ENCODE assay signal across 9 mouse cellular contexts in the genomic region with DNA sequence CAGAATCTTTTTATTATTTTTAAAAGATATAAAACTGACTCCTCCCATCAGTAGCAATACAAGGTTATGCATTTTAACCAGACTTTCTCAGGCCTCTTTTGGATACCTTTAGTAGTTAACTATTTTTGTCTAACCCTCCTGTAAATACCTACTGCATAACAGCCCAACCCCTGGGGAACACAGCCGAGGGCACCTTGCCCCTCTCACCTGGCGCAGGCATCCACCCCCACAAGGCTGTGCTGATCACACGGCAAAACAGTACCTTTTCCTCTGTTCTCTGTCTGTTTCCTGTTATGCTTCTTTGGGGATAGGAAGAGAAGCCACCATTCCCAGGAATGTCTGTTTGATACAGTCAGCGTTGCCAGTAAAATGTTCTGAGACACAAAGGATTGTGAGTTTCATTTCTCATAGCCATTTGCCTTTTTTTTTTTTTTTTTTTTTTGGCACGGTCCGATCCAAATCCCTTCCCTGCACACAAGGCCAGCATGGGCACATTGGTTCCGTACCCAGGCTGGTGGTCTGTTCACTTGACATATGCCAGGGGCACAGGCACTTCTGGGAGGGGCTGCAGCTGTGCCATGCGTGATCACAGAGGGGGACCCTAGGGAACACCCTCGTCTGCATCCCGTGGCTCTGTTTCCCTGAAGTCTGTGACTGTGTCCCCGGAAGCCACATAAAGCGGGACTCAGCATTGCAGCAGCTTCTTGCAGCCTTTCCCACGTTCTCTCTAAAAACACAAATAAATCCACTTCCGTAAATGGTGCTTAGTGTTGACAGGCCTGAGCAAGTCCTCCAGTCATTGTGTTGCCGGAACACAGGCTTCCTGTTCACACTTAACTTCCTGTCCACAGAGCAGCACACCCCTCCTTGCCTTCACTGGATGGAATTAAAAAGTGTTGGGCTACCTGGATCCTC. TPM values are rescaled to one million over a fixed set of nuclear protein-coding genes. Genes with fewer than 3 reads are reported as not detected.
A peak's percentile ranks its signal among the peaks of the same experiment; 100 is the strongest.
DNase-seq lines count a peak whose midpoint lies in the region; ATAC-seq and TF ChIP-seq lines count a peak whose summit lies in the region.
"Had no signal": no experiment of that assay in that cellular context is flagged by ENCODE, and none has a peak within 500 bp of the region (broad histone marks: within the 10 kb centered on the region; RNA-seq: fewer than 3 reads in every experiment).

No protein-coding gene starts in this region.

- H3K36me3 ChIP-seq in hindbrain, embryonic 13.5 days = peaks cover 91% of the 10 kb centered on the region
- peaks cover 62% of the 10 kb centered on the region for H3K36me3 ChIP-seq in hindbrain, embryonic 12.5 days
- peaks cover 35% of the 10 kb centered on the region for H3K36me3 ChIP-seq in ES-E14 (ENCODE audit: control insufficient read depth, insufficient read depth, low read length, poor library complexity, severe bottlenecking)

- H3K4me3 ChIP-seq in hindbrain, embryonic 13.5 days = no peak overlapping the region
- H3K4me3 ChIP-seq in hindbrain, embryonic 12.5 days = no peak overlapping the region
- no peak overlapping the region for H3K4me3 ChIP-seq in ES-E14 (ENCODE audit: insufficient read depth in 1 of 2, low read depth in 1 of 2, low read length in 2 of 2, poor library complexity in 1 of 2, severe bottlenecking in 1 of 2)

- ATAC-seq in hindbrain, embryonic 13.5 days (ENCODE audit: low FRiP score) = no peak
- no peak for ATAC-seq in hindbrain, embryonic 12.5 days (ENCODE audit: low FRiP score)

- H3K9ac ChIP-seq in hindbrain, embryonic 13.5 days = peak overlapping the region; percentile 62
- no peak overlapping the region for H3K9ac ChIP-seq in hindbrain, embryonic 12.5 days
- H3K9ac ChIP-seq in ES-E14 (ENCODE audit: insufficient read depth, low read depth, low read length, poor library complexity, severe bottlenecking) = no peak overlapping the region

- no peak overlapping the region for H3K4me2 ChIP-seq in hindbrain, embryonic 13.5 days
- no peak overlapping the region for H3K4me2 ChIP-seq in hindbrain, embryonic 12.5 days (replicated peaks)

- H3K4me1 ChIP-seq in hindbrain, embryonic 13.5 days (replicated peaks) = peaks cover 26% of the 10 kb centered on the region
- peaks cover 22% of the 10 kb centered on the region for H3K4me1 ChIP-seq in hindbrain, embryonic 12.5 days
- H3K4me1 ChIP-seq in ES-E14 (ENCODE audit: control insufficient read depth in 2 of 2, insufficient read depth in 2 of 2, low read length in 2 of 2, poor library complexity in 1 of 2) = peaks cover 4 to 25% of the 10 kb centered on the region in 2 experiments

- no peak for DNase-seq in ES-E14 (ENCODE audit: low read depth, low spot score)
- DNase-seq in induced T-regulatory cell, adult 2 months (ENCODE audit: low read depth) = peak; percentile 78
- DNase-seq in lung, postnatal 25 days (ENCODE audit: low spot score) = peak; percentile 63
- no peak for DNase-seq in layer of hippocampus, adult 8-10 months (ENCODE audit: low spot score in 2 of 2)
- no peak for DNase-seq in yolk sac, embryonic 10.5 days (ENCODE audit: low spot score)
- DNase-seq in cerebellum, adult 18-20 months = no peak

- H3K27me3 ChIP-seq in hindbrain, embryonic 13.5 days = no peaks in the 10 kb centered on the region
- H3K27me3 ChIP-seq in hindbrain, embryonic 12.5 days = no peaks in the 10 kb centered on the region

- H3K9me3 ChIP-seq in hindbrain, embryonic 13.5 days = no peaks in the 10 kb centered on the region
- H3K9me3 ChIP-seq in hindbrain, embryonic 12.5 days (replicated peaks) = no peaks in the 10 kb centered on the region
- no peaks in the 10 kb centered on the region for H3K9me3 ChIP-seq in ES-E14 (ENCODE audit: control insufficient read depth, insufficient read depth, low read depth, low read length)

- H3K27ac ChIP-seq in hindbrain, embryonic 13.5 days = peak overlapping the region; percentile 66; the same call in 1 of the 2 replicates
- H3K27ac ChIP-seq in hindbrain, embryonic 12.5 days = no peak overlapping the region
- H3K27ac ChIP-seq in ES-E14 (ENCODE audit: insufficient read depth, low read depth, low read length, poor library complexity, severe bottlenecking) = no peak overlapping the region

- in situ Hi-C loops in ES-E14 (cut with MboI; ENCODE audit: low sequenced_read_pairs in 2 of 2, unreplicated experiment in 2 of 2) = no loop called here

- WGBS in hindbrain, embryonic 13.5 days = 67% methylated on average over 15 of the region's 15 CpGs
- WGBS in hindbrain, embryonic 12.5 days = 77% methylated on average over 15 of the region's 15 CpGs

TF ChIP-seq in ES-E14, 5 proteins besides CTCF, POLR2A, EP300 and RAD21:
- TF ChIP-seq CHD2 (IDR thresholded peaks at IDR 0.05; ENCODE audit: low read depth, low read length) = no peak
- no peak for TF ChIP-seq HCFC1 (IDR thresholded peaks at IDR 0.05; ENCODE audit: borderline replicate concordance, insufficient read depth, low read length)
- no peak for TF ChIP-seq MAFK (IDR thresholded peaks at IDR 0.05; ENCODE audit: insufficient read depth, low read depth, low read length)
- TF ChIP-seq ZNF384 (IDR thresholded peaks at IDR 0.05; ENCODE audit: low read depth, low read length) = peak; percentile 98
- TF ChIP-seq ZC3H11A (IDR thresholded peaks at IDR 0.05; ENCODE audit: borderline replicate concordance, low read depth, low read length) = no peak

RNA-seq across cellular contexts. Expression of a gene that starts 17.6 kb away (rescaled TPM):
- 261 and 279 TPM in 2 replicates for polyA plus RNA-seq in hindbrain, embryonic 13.5 days (2015; fragmentation: Nextera tagmentation; extraction: Ambion mirVana)
- polyA plus RNA-seq in hindbrain, embryonic 12.5 days (2016; fragmentation: Nextera tagmentation; extraction: Ambion mirVana) = 165 TPM in 2 replicates
- total RNA-seq in ES-E14 (2012; rRNA removed) = 103 and 139 TPM in 2 replicates
- total RNA-seq in layer of hippocampus, adult 8-10 months (2022) = 100 to 1,000 TPM; 133 to 155 (median 137) TPM

RNA-seq across cellular contexts. Expression of a gene that starts 30.4 kb away (rescaled TPM):
- 45.4 and 49.7 TPM in 2 replicates for polyA plus RNA-seq in hindbrain, embryonic 13.5 days (2015; fragmentation: Nextera tagmentation; extraction: Ambion mirVana)
- polyA plus RNA-seq in hindbrain, embryonic 12.5 days (2016; fragmentation: Nextera tagmentation; extraction: Ambion mirVana) = 47.2 and 57.1 TPM in 2 replicates
- 29.8 and 30.3 TPM in 2 replicates for total RNA-seq in ES-E14 (2012; rRNA removed)
- total RNA-seq in layer of hippocampus, adult 8-10 months (2022) = 10 to 100 TPM; 51.1 to 61.4 (median 55.3) TPM

RNA-seq across cellular contexts. Expression of a gene that starts 31.2 kb away (rescaled TPM):
- polyA plus RNA-seq in hindbrain, embryonic 13.5 days (2015; fragmentation: Nextera tagmentation; extraction: Ambion mirVana) = 37.5 and 39.6 TPM in 2 replicates
- 80.2 and 81.9 TPM in 2 replicates for polyA plus RNA-seq in hindbrain, embryonic 12.5 days (2016; fragmentation: Nextera tagmentation; extraction: Ambion mirVana)
- 62.4 and 66.4 TPM in 2 replicates for total RNA-seq in ES-E14 (2012; rRNA removed)
- 10 to 100 TPM; 39.6 to 51.4 (median 47.0) TPM for total RNA-seq in layer of hippocampus, adult 8-10 months (2022)

RNA-seq across cellular contexts. Expression of a gene that starts 47.8 kb away (rescaled TPM):
- polyA plus RNA-seq in hindbrain, embryonic 13.5 days (2015; fragmentation: Nextera tagmentation; extraction: Ambion mirVana) = not detected in 2 replicates
- polyA plus RNA-seq in hindbrain, embryonic 12.5 days (2016; fragmentation: Nextera tagmentation; extraction: Ambion mirVana) = not detected in 2 replicates
- not detected in 2 replicates for total RNA-seq in ES-E14 (2012; rRNA removed)
- total RNA-seq in layer of hippocampus, adult 8-10 months (2022) = not detected
- total RNA-seq: heart, postnatal 10 days had no signal

RNA-seq across cellular contexts. Expression of a gene that starts 52.8 kb away (rescaled TPM):
- polyA plus RNA-seq in hindbrain, embryonic 13.5 days (2015; fragmentation: Nextera tagmentation; extraction: Ambion mirVana) = 1.9 and 2.2 TPM in 2 replicates
- polyA plus RNA-seq in hindbrain, embryonic 12.5 days (2016; fragmentation: Nextera tagmentation; extraction: Ambion mirVana) = 0.56 and 0.76 TPM in 2 replicates
- 0.05 TPM in 1 of 2 replicates, not detected in the other for total RNA-seq in ES-E14 (2012; rRNA removed)
- under 1 TPM; 0.61 to 0.98 (median 0.82) TPM for total RNA-seq in layer of hippocampus, adult 8-10 months (2022)
- total RNA-seq: heart, postnatal 10 days had no signal

Comparison
In these comparisons a context has a peak if more than half of its experiments do, and no peak if none do; other contexts are left out.
1. DNase-seq: peak in induced T-regulatory cell, adult 2 months (single experiment) and lung, postnatal 25 days (single experiment); none in ES-E14 (single experiment), layer of hippocampus, adult 8-10 months (0 of 2), yolk sac, embryonic 10.5 days (single experiment) and cerebellum, adult 18-20 months (0 of 2).